8 mouse cellular contexts compared by ENCODE assay signal in the genomic region with DNA sequence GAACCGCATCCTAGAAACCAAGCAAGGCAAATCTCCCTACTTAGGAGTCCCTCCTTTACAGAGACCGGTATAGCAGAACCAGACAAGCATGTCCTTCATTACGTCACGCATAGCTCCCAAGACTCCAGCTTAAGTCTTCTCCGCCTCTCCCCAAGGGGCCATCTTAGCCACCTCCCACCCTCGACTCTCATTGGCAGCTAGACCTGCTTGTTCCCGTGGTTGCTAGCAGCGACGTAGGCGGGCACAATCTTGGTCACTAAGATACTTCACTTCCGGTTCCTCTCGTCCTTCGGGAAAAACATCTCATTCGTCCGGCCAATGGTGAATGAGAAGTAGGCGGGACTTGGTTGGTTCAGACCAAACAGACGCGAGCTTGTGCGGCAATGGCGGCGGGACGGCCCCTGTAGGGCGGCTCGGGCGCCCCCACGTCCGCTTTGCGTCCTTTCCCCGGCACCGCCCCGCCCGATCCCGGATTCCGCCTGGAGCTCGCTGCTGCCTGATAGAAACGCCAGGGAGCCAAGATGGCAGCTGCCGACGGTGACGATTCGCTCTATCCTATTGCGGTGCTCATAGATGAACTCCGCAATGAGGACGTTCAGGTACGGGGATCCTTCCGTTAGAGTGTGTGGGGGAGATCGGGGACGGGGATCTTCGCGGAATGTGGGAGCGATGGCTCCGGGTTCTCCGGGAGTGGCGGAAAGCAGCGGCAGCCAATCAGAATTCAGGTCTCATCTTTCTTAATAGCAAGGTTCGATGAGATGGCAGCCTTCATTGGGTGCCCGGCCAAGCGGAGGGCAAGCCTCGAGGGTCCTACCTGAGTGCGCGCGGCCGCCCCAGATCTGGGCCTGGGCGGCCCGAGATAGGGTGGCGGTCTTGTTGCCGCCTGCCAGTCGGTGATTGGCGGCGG. TPM values are rescaled to one million over a fixed set of nuclear protein-coding genes. Genes with fewer than 3 reads are reported as not detected.
DNase-seq lines count a peak whose midpoint lies in the region; ATAC-seq lines count a peak whose summit lies in the region.

TSS of gene Ppp2r1a (plus strand) at position 327 of the 907 bp plus-strand sequence.

- ATAC-seq in megakaryocyte progenitor cell, adult 5-6 weeks (replicated peaks; ENCODE audit: poor library complexity), result peak; percentile 83

- DNase-seq in adipocyte (ENCODE audit: low spot score), result peak; percentile 100
- DNase-seq in embryo, embryonic 10 days (ENCODE audit: low spot score), result peak; percentile 99
- DNase-seq in gastrocnemius, postnatal 10 days, result peak; percentile 94
- DNase-seq in induced T-regulatory cell, adult 2 months (ENCODE audit: low read depth), result peak; percentile 100
- peak; percentile 100 for DNase-seq in left cerebral cortex, adult 9 months (ENCODE audit: low spot score in 2 of 2)
- DNase-seq in right cerebral cortex, postnatal 14 days, result peak; percentile 97
- peak; percentile 98 to 99 for DNase-seq in urinary bladder, postnatal 36 days (ENCODE audit: low spot score in 2 of 2)

RNA-seq across cellular contexts. Expression of gene Ppp2r1a, which starts in this region (rescaled TPM):
- total RNA-seq in gastrocnemius, postnatal 10 days (2021), result 100 to 1,000 TPM; 137 to 146 TPM
- 284 and 300 TPM in 2 replicates for total RNA-seq in megakaryocyte progenitor cell, adult 5-6 weeks (2015)
- 151 and 154 TPM in 2 replicates for total RNA-seq in megakaryocyte progenitor cell, adult 5-6 weeks (2017)

Comparison
In these comparisons a context has a peak if more than half of its experiments do, and no peak if none do; other contexts are left out.
1. Peak in every context shown above with its lines: DNase-seq and ATAC-seq.